Mouse (Mus musculus) liver, adult 2 months (tissue): ENCODE measurements around the gene Rnf34.

ENCODE experiments used
- CTCF ChIP-seq: fragments of 200-500 bp; IDR thresholded peaks from 2 replicates; pipeline ENCODE4 v1.5.1; 2011; ENCODE audit warnings: low read depth, low read length, control low read depth
- POLR2A ChIP-seq: fragments of 200-500 bp; IDR thresholded peaks from 2 replicates; pipeline ENCODE4 v1.6.1; 2011; ENCODE audit warnings: low read length, control low read depth; ENCODE audit not compliant: insufficient read depth; ENCODE audit errors: extremely low read depth

DNA sequence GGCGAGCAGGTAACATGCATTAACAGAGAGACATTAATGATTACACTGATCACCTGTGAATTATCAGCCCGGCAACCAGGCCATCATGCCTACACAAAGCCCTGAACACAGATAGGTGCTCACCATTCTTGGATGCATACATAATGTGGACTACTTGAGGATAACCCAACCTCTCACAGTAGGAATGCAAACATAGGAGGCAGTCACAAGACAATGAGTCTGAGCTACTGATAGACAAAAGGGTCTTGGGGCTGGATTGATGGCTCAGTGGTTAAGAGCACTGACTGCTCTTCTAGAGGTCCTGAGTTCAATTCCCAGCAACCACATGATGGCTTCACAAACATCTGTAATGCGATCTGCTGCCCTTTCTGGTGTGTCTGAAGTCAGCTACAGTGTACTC, 22.8 kb downstream of the Rnf34 start:
- TF ChIP-seq POLR2A: no peak
- TF ChIP-seq CTCF: no peak
